Mouse (Mus musculus) megakaryocyte-erythroid progenitor cell, adult 5-6 weeks (primary cell): ENCODE results near the gene Il23a. TPM values are rescaled to one million over a fixed set of nuclear protein-coding genes. Genes with fewer than 3 reads are reported as not detected.
"Not testable (repeated sequence)": the region's sequence is repeated elsewhere in the genome, so short reads cannot be mapped to it uniquely, and the experiment has no call there.

Experiments used
- ATAC-seq: replicated peaks from 2 replicates; pipeline ENCODE4 v1.8.0; 2016; ENCODE audit warnings: mild to moderate bottlenecking, inconsistent platforms; ENCODE audit not compliant: severe bottlenecking, poor library complexity, low FRiP score, low TSS enrichment
- total RNA-seq, 2 experiments: library from RNA; stranded (forward) in 1 of 2; stranded (reverse) in 1 of 2; fragments of 200-1000, 215-1000 nt in 1 of 2; fragments of >200 nt in 1 of 2; fragmentation: Nextera tagmentation in 1 of 2; gene quantifications; 2 replicates each; pipeline ENCODE4 v1.2.3; 2014 to 2017

The Il23a gene
- not detected in 2 replicates for total RNA-seq (2014; fragmentation: Nextera tagmentation)
- not detected in 2 replicates for total RNA-seq (2017)

- no peak for ATAC-seq
Measured at GRCm38 (mm10) chr10:128298702-128299171, at the start of gene Il23a. Gene Il23a (minus strand): TSS chr10:128298752.

GRCm38 (mm10) chr10:128347541-128347940 is 49.0 kb upstream of the Il23a start:
- no peak for ATAC-seq

GRCm38 (mm10) chr10:128344568-128345275 is 46.2 kb upstream of the Il23a start:
- peak; percentile 96 for ATAC-seq

GRCm38 (mm10) chr10:128343436-128343835 is 44.9 kb upstream of the Il23a start:
- no peak for ATAC-seq

- 0 out of 2 replicates have a peak, but pooled peaks have one; percentile 9 for ATAC-seq
Measured at GRCm38 (mm10) chr10:128340257-128340656, 41.7 kb upstream of the Il23a start.

GRCm38 (mm10) chr10:128338948-128339347 is 40.4 kb upstream of the Il23a start:
- ATAC-seq: no peak

- ATAC-seq: 0 out of 2 replicates have a peak, but pooled peaks have one; percentile 8
Measured at GRCm38 (mm10) chr10:128338415-128338814, 39.9 kb upstream of the Il23a start.

GRCm38 (mm10) chr10:128337306-128338181 is 39.0 kb upstream of the Il23a start, which contains the start of gene Cs:
Gene Cs (plus strand): TSS chr10:128337734.
- ATAC-seq: peak; percentile 68

- ATAC-seq: peak; percentile 50
Measured at GRCm38 (mm10) chr10:128336597-128336996, 38.0 kb upstream of the Il23a start.

GRCm38 (mm10) chr10:128336195-128336594 is 37.6 kb upstream of the Il23a start:
- no peak for ATAC-seq

GRCm38 (mm10) chr10:128335582-128335981 is 37.0 kb upstream of the Il23a start:
- no peak for ATAC-seq

GRCm38 (mm10) chr10:128332358-128333249 is 34.1 kb upstream of the Il23a start:
- not testable (repeated sequence) for ATAC-seq

- ATAC-seq: no peak
Measured at GRCm38 (mm10) chr10:128327610-128328009, 29.1 kb upstream of the Il23a start.

- ATAC-seq: no peak
Measured at GRCm38 (mm10) chr10:128326825-128327224, 28.3 kb upstream of the Il23a start.

GRCm38 (mm10) chr10:128323516-128323915 is 25.0 kb upstream of the Il23a start:
- ATAC-seq: no peak

- peak; percentile 79 for ATAC-seq
Measured at GRCm38 (mm10) chr10:128322141-128323108, 23.9 kb upstream of the Il23a start, which contains the start of gene Cnpy2. Gene Cnpy2 (plus strand): TSS chr10:128322459.

GRCm38 (mm10) chr10:128321641-128322040 is 23.1 kb upstream of the Il23a start:
- peak; percentile 55 for ATAC-seq

- ATAC-seq: peak; percentile 65; the same call in 1 of the 2 replicates
Measured at GRCm38 (mm10) chr10:128315578-128315977, 17.0 kb upstream of the Il23a start.
